Mouse (Mus musculus): ENCODE measurements around the gene Khdc4. TPM values are rescaled to one million over a fixed set of nuclear protein-coding genes. Genes with fewer than 3 reads are reported as not detected.
"Not testable (repeated sequence)": the region's sequence is repeated elsewhere in the genome, so short reads cannot be mapped to it uniquely, and the experiment has no call there.

Khdc4 gene
- polyA plus RNA-seq, 1 experiment from 2014 or later = 120 TPM

GRCm38 (mm10) chr3:88715716-88716115 lies 30.1 kb downstream of the Khdc4 start:
- WGBS = 94% methylated on average over 5 of the region's 5 CpGs
- not testable (repeated sequence) for H3K4me2 ChIP-seq (replicated peaks); H3K27me3 ChIP-seq (replicated peaks); H3K4me1 ChIP-seq; H3K27ac ChIP-seq; ATAC-seq (ENCODE audit: low FRiP score, low read depth); H3K9me3 ChIP-seq; H3K9ac ChIP-seq; H3K4me3 ChIP-seq
- H3K36me3 ChIP-seq = peaks cover 53% of the 10 kb centered on the region

- 0 out of 2 replicates have a peak within 1 kb of the TSS, but pooled peaks have one; percentile 1 for H3K27ac ChIP-seq
- H3K4me3 ChIP-seq = peak within 1 kb of the TSS; percentile 72
- H3K36me3 ChIP-seq = peaks cover 53% of the 10 kb centered on the region
- peaks cover 4% of the 10 kb centered on the region; the same call in 1 of the 2 replicates for H3K4me1 ChIP-seq
- no peaks in the 10 kb centered on the region for H3K27me3 ChIP-seq (replicated peaks)
- peak; percentile 95 for ATAC-seq (ENCODE audit: low FRiP score, low read depth)
- peak within 1 kb of the TSS; percentile 78 for H3K4me2 ChIP-seq (replicated peaks)
- WGBS = 2% methylated on average over 27 of the region's 27 CpGs
- H3K9me3 ChIP-seq = no peaks in the 10 kb centered on the region
- peak within 1 kb of the TSS; percentile 70 for H3K9ac ChIP-seq
Measured at GRCm38 (mm10) chr3:88716399-88717197, 31.0 kb downstream of the Khdc4 start, which contains the start of gene Rit1. Rit1 (plus strand) TSS chr3:88716838.

DNA sequence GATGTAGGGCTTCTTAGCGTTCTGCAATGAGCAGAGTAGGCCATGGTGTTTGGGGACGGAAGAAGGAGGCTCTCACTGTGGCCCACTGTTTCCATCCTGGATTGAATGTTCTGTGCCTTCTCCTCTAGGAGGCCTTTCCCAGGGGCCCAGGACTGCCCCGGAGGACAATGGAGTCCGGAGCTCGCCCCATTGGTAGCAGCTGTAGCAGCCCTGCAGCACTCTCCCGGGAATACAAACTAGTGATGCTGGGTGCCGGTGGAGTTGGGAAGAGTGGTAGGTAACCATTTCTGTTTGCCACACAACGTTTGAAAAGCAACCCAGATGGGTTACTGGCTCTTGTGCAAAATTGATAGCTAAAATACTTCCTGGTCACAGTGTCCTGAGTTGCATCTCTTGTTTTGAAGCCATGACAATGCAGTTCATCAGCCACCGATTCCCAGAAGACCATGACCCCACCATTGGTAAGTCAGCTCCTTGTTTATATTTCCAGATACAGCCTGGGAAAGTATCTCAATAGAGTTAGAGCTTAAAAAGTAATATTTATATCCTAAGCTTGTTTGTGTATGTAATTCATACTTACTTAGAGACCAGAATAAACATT lies 31.7 kb downstream of the Khdc4 start:
- Histone ChIP-seq H3K4me1 (peaks cover 4% of the 10 kb centered on the region; the same call in 1 of the 2 replicates), H3K27me3 (replicated peaks) (no peaks in the 10 kb centered on the region), H3K27ac (0 out of 2 replicates have a peak overlapping the region, but pooled peaks have one; percentile 1), H3K4me3 (peak overlapping the region; percentile 72), H3K9me3 (no peaks in the 10 kb centered on the region), H3K36me3 (peaks cover 47% of the 10 kb centered on the region), H3K4me2 (replicated peaks) (peak overlapping the region; percentile 78), H3K9ac (peak overlapping the region; percentile 70)
- peak; percentile 63 for ATAC-seq (ENCODE audit: low FRiP score, low read depth)
- WGBS = 8% methylated on average over 9 of the region's 9 CpGs

- 90% methylated on average over 1 of the region's 1 CpGs for WGBS
- Histone ChIP-seq H3K4me3 (no peak overlapping the region), H3K9ac (no peak overlapping the region), H3K27me3 (replicated peaks) (no peaks in the 10 kb centered on the region), H3K27ac (no peak overlapping the region), H3K4me1 (peaks cover 4% of the 10 kb centered on the region; the same call in 1 of the 2 replicates), H3K4me2 (replicated peaks) (peak overlapping the region; percentile 78), H3K9me3 (no peaks in the 10 kb centered on the region), H3K36me3 (peaks cover 43% of the 10 kb centered on the region)
- ATAC-seq (ENCODE audit: low FRiP score, low read depth) = no peak
Measured at GRCm38 (mm10) chr3:88717831-88718230, 32.2 kb downstream of the Khdc4 start.

GRCm38 (mm10) chr3:88719098-88719497 lies 33.5 kb downstream of the Khdc4 start:
- no peak overlapping the region for H3K4me3 ChIP-seq

GRCm38 (mm10) chr3:88736556-88736955 lies 51.0 kb downstream of the Khdc4 start:
- no peak overlapping the region for H3K9ac ChIP-seq
- no peaks in the 10 kb centered on the region for H3K4me1 ChIP-seq
- no peak overlapping the region for H3K4me2 ChIP-seq (replicated peaks)
- WGBS = 91% methylated on average over 2 of the region's 2 CpGs
- no peak overlapping the region for H3K27ac ChIP-seq
- peaks cover 11% of the 10 kb centered on the region for H3K36me3 ChIP-seq
- no peak for ATAC-seq (ENCODE audit: low FRiP score, low read depth)
- H3K27me3 ChIP-seq (replicated peaks) = no peaks in the 10 kb centered on the region
- no peak overlapping the region for H3K4me3 ChIP-seq
- no peaks in the 10 kb centered on the region for H3K9me3 ChIP-seq

More at GRCm38 (mm10) chr3:88719098-88719497, 33.5 kb downstream of the Khdc4 start:
- Histone ChIP-seq H3K9ac (no peak overlapping the region), H3K9me3 (no peaks in the 10 kb centered on the region), H3K36me3 (peaks cover 42% of the 10 kb centered on the region), H3K4me2 (replicated peaks) (peak overlapping the region; percentile 78; the same call in 1 of the 2 replicates), H3K27me3 (replicated peaks) (no peaks in the 10 kb centered on the region), H3K27ac (no peak overlapping the region), H3K4me1 (peaks cover 4% of the 10 kb centered on the region; the same call in 1 of the 2 replicates)
- ATAC-seq (ENCODE audit: low FRiP score, low read depth) = no peak
- whole genome bisulfite sequencing = 83% methylated on average over 2 of the region's 2 CpGs

DNA sequence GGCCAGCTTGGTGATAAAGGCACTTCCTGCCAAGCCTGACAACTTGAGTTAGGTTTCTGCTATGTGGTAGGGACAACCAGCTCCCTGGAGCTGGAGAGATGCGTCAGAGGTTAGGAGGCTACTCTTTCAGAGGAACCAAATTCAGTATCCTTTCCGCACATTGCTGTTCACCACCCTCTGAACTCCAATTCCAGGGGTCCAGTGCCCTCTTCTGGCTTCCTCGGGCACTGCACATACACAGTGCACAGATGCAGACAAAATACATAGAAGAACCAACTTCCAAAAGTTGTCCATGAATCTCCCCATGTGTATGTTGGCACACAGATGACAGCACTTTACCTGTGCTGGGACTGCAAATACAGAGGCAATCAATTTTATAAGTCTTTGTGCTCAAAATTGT lies 53.0 kb downstream of the Khdc4 start:
- Histone ChIP-seq H3K36me3 (peaks cover 20% of the 10 kb centered on the region), H3K4me1 (no peaks in the 10 kb centered on the region), H3K27ac (no peak overlapping the region), H3K4me3 (no peak overlapping the region), H3K27me3 (replicated peaks) (no peaks in the 10 kb centered on the region), H3K4me2 (replicated peaks) (no peak overlapping the region), H3K9ac (no peak overlapping the region), H3K9me3 (no peaks in the 10 kb centered on the region)
- ATAC-seq (ENCODE audit: low FRiP score, low read depth) = no peak
- WGBS = 60% methylated on average over 3 of the region's 3 CpGs

- Histone ChIP-seq H3K4me2 (replicated peaks) (no peak overlapping the region), H3K9ac (no peak overlapping the region), H3K27ac (no peak overlapping the region), H3K36me3 (peaks cover 32% of the 10 kb centered on the region), H3K27me3 (replicated peaks) (no peaks in the 10 kb centered on the region), H3K4me1 (no peaks in the 10 kb centered on the region), H3K4me3 (no peak overlapping the region), H3K9me3 (no peaks in the 10 kb centered on the region)
- 95% methylated on average over 3 of the region's 3 CpGs for WGBS
- ATAC-seq (ENCODE audit: low FRiP score, low read depth) = no peak
Measured at GRCm38 (mm10) chr3:88740147-88740546, 54.5 kb downstream of the Khdc4 start.

- Histone ChIP-seq H3K9me3 (peaks cover 25% of the 10 kb centered on the region), H3K27ac (no peak overlapping the region), H3K4me1 (no peaks in the 10 kb centered on the region), H3K36me3 (peaks cover 77% of the 10 kb centered on the region), H3K27me3 (replicated peaks) (no peaks in the 10 kb centered on the region), H3K4me2 (replicated peaks) (no peak overlapping the region), H3K4me3 (no peak overlapping the region), H3K9ac (no peak overlapping the region)
- 94% methylated on average over 9 of the region's 9 CpGs for WGBS
- no peak for ATAC-seq (ENCODE audit: low FRiP score, low read depth)
Measured at GRCm38 (mm10) chr3:88745534-88745933, 59.9 kb downstream of the Khdc4 start.

GRCm38 (mm10) chr3:88746139-88746870 lies 60.7 kb downstream of the Khdc4 start:
- H3K4me3 ChIP-seq = no peak overlapping the region
- WGBS = 95% methylated on average over 13 of the region's 15 CpGs
- no peak for ATAC-seq (ENCODE audit: low FRiP score, low read depth)

DNA sequence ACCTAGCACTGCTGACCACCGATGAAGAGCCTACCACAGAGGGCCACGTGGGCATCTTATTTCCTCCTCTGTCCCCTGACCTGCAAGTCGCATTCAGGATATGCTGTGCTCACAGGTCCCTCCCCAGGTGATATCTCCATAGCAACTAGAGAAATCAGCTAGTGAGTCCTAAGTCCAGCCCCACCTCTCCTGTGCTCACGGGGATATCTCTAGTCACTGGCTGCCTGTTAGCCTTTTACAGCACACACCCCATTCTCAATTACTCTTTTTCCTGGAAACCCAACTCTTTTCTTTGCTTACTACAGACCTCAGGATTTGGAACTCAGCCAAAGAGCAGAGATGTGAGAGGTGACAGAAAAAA lies 61.2 kb downstream of the Khdc4 start:
- no peak overlapping the region for H3K9ac ChIP-seq
- no peaks in the 10 kb centered on the region; the same call in 1 of the 2 replicates for H3K4me1 ChIP-seq
- ATAC-seq (ENCODE audit: low FRiP score, low read depth) = no peak
- H3K36me3 ChIP-seq = peaks cover 83% of the 10 kb centered on the region
- peaks cover 25% of the 10 kb centered on the region for H3K9me3 ChIP-seq
- H3K4me3 ChIP-seq = no peak overlapping the region
- WGBS = 93% methylated on average over 4 of the region's 4 CpGs
- no peaks in the 10 kb centered on the region for H3K27me3 ChIP-seq (replicated peaks)
- no peak overlapping the region for H3K4me2 ChIP-seq (replicated peaks)
- H3K27ac ChIP-seq = no peak overlapping the region

More at GRCm38 (mm10) chr3:88746139-88746870, 60.7 kb downstream of the Khdc4 start:
- no peak overlapping the region for H3K4me2 ChIP-seq (replicated peaks)
- no peaks in the 10 kb centered on the region for H3K27me3 ChIP-seq (replicated peaks)
- no peak overlapping the region for H3K27ac ChIP-seq
- peaks cover 83% of the 10 kb centered on the region for H3K36me3 ChIP-seq
- H3K9me3 ChIP-seq = peaks cover 25% of the 10 kb centered on the region
- H3K9ac ChIP-seq = no peak overlapping the region
- H3K4me1 ChIP-seq = no peaks in the 10 kb centered on the region; the same call in 1 of the 2 replicates

- Histone ChIP-seq H3K27me3 (replicated peaks) (no peaks in the 10 kb centered on the region), H3K36me3 (peaks cover 78% of the 10 kb centered on the region), H3K4me2 (replicated peaks) (no peak overlapping the region), H3K4me1 (peaks cover 42% of the 10 kb centered on the region), H3K4me3 (no peak overlapping the region), H3K9ac (no peak overlapping the region), H3K27ac (no peak overlapping the region), H3K9me3 (peaks cover 4% of the 10 kb centered on the region; the same call in 1 of the 2 replicates)
- 76% methylated on average over 4 of the region's 4 CpGs for WGBS
- ATAC-seq (ENCODE audit: low FRiP score, low read depth) = no peak
Measured at GRCm38 (mm10) chr3:88754283-88754682, 68.7 kb downstream of the Khdc4 start.
